Mouse (Mus musculus) mouse embryonic stem cell (cell line): ENCODE results near the gene Slc4a3.

Experiments used
- in situ Hi-C, 2 experiments: fragments of 300-500 bp; cut with MboI; formaldehyde crosslinking; loops; 1 replicate in 1 of 2; 3 replicates in 1 of 2; pipeline ENCODE4 v1.14.3; 2019 to 2020; ENCODE audit warnings: low sequenced_read_pairs in 2 of 2, low pct_unique_long_range_greater_than_20kb in 1 of 2, mixed read lengths in 1 of 2; ENCODE audit not compliant: unreplicated experiment in 1 of 2

The Slc4a3 gene

GRCm38 (mm10) chr1:75556143-75556781 is 10.2 kb downstream of the Slc4a3 start:
- in situ Hi-C loops, result loop anchor here (5.0 kb wide), 2 partner anchors 59 to 79 kb away; partner anchors contain the start of genes Chpf (in 1 of the 2) and Tmem198 (in 1 of the 2)

- in situ Hi-C loops, result loop anchor here (5.0 kb wide), 2 partner anchors 60 to 80 kb away; partner anchors contain the start of genes Chpf (in 1 of the 2) and Tmem198 (in 1 of the 2)
Measured at GRCm38 (mm10) chr1:75557041-75557440, 11.0 kb downstream of the Slc4a3 start.

GRCm38 (mm10) chr1:75558388-75559178 is 12.5 kb downstream of the Slc4a3 start:
- in situ Hi-C loops, result loop anchor here (5.0 kb wide), 2 partner anchors 61 to 81 kb away; partner anchors contain the start of genes Chpf (in 1 of the 2) and Tmem198 (in 1 of the 2)

- in situ Hi-C loops, result loop anchor here (5.0 kb wide), 2 partner anchors 62 to 82 kb away; partner anchors contain the start of genes Chpf (in 1 of the 2) and Tmem198 (in 1 of the 2)
Measured at GRCm38 (mm10) chr1:75559212-75559925, 13.3 kb downstream of the Slc4a3 start.

- in situ Hi-C loops, result loop anchor here in 1 of 2 experiments (10.0 kb wide), 1 partner anchor 216 kb away; no protein-coding TSS in a partner anchor
Measured at GRCm38 (mm10) chr1:75560206-75560913, 14.3 kb downstream of the Slc4a3 start.

- in situ Hi-C loops, result loop anchor here in 1 of 2 experiments (10.0 kb wide), 1 partner anchor 217 kb away; no protein-coding TSS in a partner anchor
Measured at GRCm38 (mm10) chr1:75561221-75561897, 15.3 kb downstream of the Slc4a3 start.

GRCm38 (mm10) chr1:75561898-75562238 is 15.8 kb downstream of the Slc4a3 start:
- in situ Hi-C loops, result loop anchor here in 1 of 2 experiments (10.0 kb wide), 1 partner anchor 217 kb away; no protein-coding TSS in a partner anchor

- in situ Hi-C loops, result loop anchor here in 1 of 2 experiments (10.0 kb wide), 1 partner anchor 219 kb away; no protein-coding TSS in a partner anchor
Measured at GRCm38 (mm10) chr1:75564102-75564501, 18.0 kb downstream of the Slc4a3 start.

- in situ Hi-C loops, result loop anchor here in 1 of 2 experiments (10.0 kb wide), 1 partner anchor 220 kb away; no protein-coding TSS in a partner anchor
Measured at GRCm38 (mm10) chr1:75564916-75565315, 18.9 kb downstream of the Slc4a3 start.

- in situ Hi-C loops, result loop anchor here in 1 of 2 experiments (10.0 kb wide), 1 partner anchor 221 kb away; no protein-coding TSS in a partner anchor
Measured at GRCm38 (mm10) chr1:75565616-75566015, 19.6 kb downstream of the Slc4a3 start.

GRCm38 (mm10) chr1:75570403-75570802 is 24.3 kb downstream of the Slc4a3 start:
- in situ Hi-C loops, result no loop called here

GRCm38 (mm10) chr1:75572776-75573175 is 26.7 kb downstream of the Slc4a3 start:
- in situ Hi-C loops, result no loop called here

GRCm38 (mm10) chr1:75573715-75574114 is 27.6 kb downstream of the Slc4a3 start:
- in situ Hi-C loops, result no loop called here

- in situ Hi-C loops, result no loop called here
Measured at GRCm38 (mm10) chr1:75574476-75575310, 28.6 kb downstream of the Slc4a3 start.

- in situ Hi-C loops, result no loop called here
Measured at GRCm38 (mm10) chr1:75581936-75582624, 36.0 kb downstream of the Slc4a3 start.

- in situ Hi-C loops, result no loop called here
Measured at GRCm38 (mm10) chr1:75582625-75582956, 36.5 kb downstream of the Slc4a3 start.
